Mouse (Mus musculus): ENCODE results near the gene Rbms3.

Gene Rbms3

GRCm38 (mm10) chr9:117102198-117102930 lies 527.3 kb downstream of the Rbms3 start:
- DNase-seq (ENCODE audit: low spot score in 2 of 2): no peak

GRCm38 (mm10) chr9:117100181-117100580 lies 529.5 kb downstream of the Rbms3 start:
- no peak for DNase-seq (ENCODE audit: low spot score in 2 of 2)

GRCm38 (mm10) chr9:117093551-117093950 lies 536.2 kb downstream of the Rbms3 start:
- DNase-seq (ENCODE audit: low spot score in 2 of 2): no peak

GRCm38 (mm10) chr9:117092177-117092555 lies 537.5 kb downstream of the Rbms3 start:
- no peak for DNase-seq (ENCODE audit: low spot score in 2 of 2)

- DNase-seq (ENCODE audit: low spot score in 2 of 2): no peak
These were observed 538.2 kb downstream of the Rbms3 start for GRCm38 (mm10) chr9:117091253-117092176.

GRCm38 (mm10) chr9:117089409-117090147 lies 540.1 kb downstream of the Rbms3 start:
- no peak for DNase-seq (ENCODE audit: low spot score in 2 of 2)

- no peak for DNase-seq (ENCODE audit: low spot score in 2 of 2)
These were observed 541.4 kb downstream of the Rbms3 start for GRCm38 (mm10) chr9:117088309-117088708.

- no peak for DNase-seq (ENCODE audit: low spot score in 2 of 2)
These were observed 544.0 kb downstream of the Rbms3 start for GRCm38 (mm10) chr9:117085706-117086105.

GRCm38 (mm10) chr9:117084471-117084870 lies 545.2 kb downstream of the Rbms3 start:
- DNase-seq (ENCODE audit: low spot score in 2 of 2): no peak

GRCm38 (mm10) chr9:117079471-117079870 lies 550.2 kb downstream of the Rbms3 start:
- no peak for DNase-seq (ENCODE audit: low spot score in 2 of 2)

- no peak for DNase-seq (ENCODE audit: low spot score in 2 of 2)
These were observed 552.2 kb downstream of the Rbms3 start for GRCm38 (mm10) chr9:117077548-117077947.

GRCm38 (mm10) chr9:117076785-117077184 lies 552.9 kb downstream of the Rbms3 start:
- no peak for DNase-seq (ENCODE audit: low spot score in 2 of 2)

GRCm38 (mm10) chr9:117072433-117073099 lies 557.1 kb downstream of the Rbms3 start:
- no peak for DNase-seq (ENCODE audit: low spot score in 2 of 2)

GRCm38 (mm10) chr9:117070616-117071015 lies 559.1 kb downstream of the Rbms3 start:
- no peak for DNase-seq (ENCODE audit: low spot score in 2 of 2)

GRCm38 (mm10) chr9:117069232-117069631 lies 560.5 kb downstream of the Rbms3 start:
- DNase-seq (ENCODE audit: low spot score in 2 of 2): no peak

GRCm38 (mm10) chr9:117067703-117068419 lies 561.9 kb downstream of the Rbms3 start:
- DNase-seq (ENCODE audit: low spot score in 2 of 2): no peak

- no peak for DNase-seq (ENCODE audit: low spot score in 2 of 2)
These were observed 563.2 kb downstream of the Rbms3 start for GRCm38 (mm10) chr9:117066502-117066901.

GRCm38 (mm10) chr9:117065601-117066000 lies 564.1 kb downstream of the Rbms3 start:
- no peak for DNase-seq (ENCODE audit: low spot score in 2 of 2)

GRCm38 (mm10) chr9:117059586-117059985 lies 570.1 kb downstream of the Rbms3 start:
- DNase-seq (ENCODE audit: low spot score in 2 of 2): no peak

GRCm38 (mm10) chr9:117059135-117059534 lies 570.6 kb downstream of the Rbms3 start:
- no peak for DNase-seq (ENCODE audit: low spot score in 2 of 2)

GRCm38 (mm10) chr9:117051935-117052334 lies 577.8 kb downstream of the Rbms3 start:
- no peak for DNase-seq (ENCODE audit: low spot score in 2 of 2)
